Mouse (Mus musculus): ENCODE measurements at regions not wholly inside any gene's neighbourhood (a gene's known extent, or its start where the extent isn't known, plus 50 kb on each side); places are given as distances from the start of the nearest gene placed in this dataset.

GRCm38 (mm10) chr4:153002516-153002915 is 480.1 kb downstream of the Ajap1 start:
- no peak overlapping the region for H3K27ac ChIP-seq (ENCODE audit: low read length)

GRCm38 (mm10) chr4:153001761-153002160 is 480.9 kb downstream of the Ajap1 start:
- no peak overlapping the region for H3K9ac ChIP-seq (ENCODE audit: low read depth, low read length)
- H3K27me3 ChIP-seq (ENCODE audit: control insufficient read depth, insufficient read depth, low read depth, low read length), result no peaks in the 10 kb centered on the region
- ATAC-seq (ENCODE audit: low read depth), result no peak
- H3K4me3 ChIP-seq (ENCODE audit: low read depth, low read length), result no peak overlapping the region
- H3K4me2 ChIP-seq (ENCODE audit: low read depth, low read length), result no peak overlapping the region
- no peaks in the 10 kb centered on the region for H3K36me3 ChIP-seq (ENCODE audit: control insufficient read depth, insufficient read depth)
- no peak overlapping the region for H3K27ac ChIP-seq (ENCODE audit: low read length)
- no peaks in the 10 kb centered on the region; the same call in none of the 2 replicates for H3K9me3 ChIP-seq (replicated peaks; ENCODE audit: control insufficient read depth, low read length)
- WGBS (ENCODE audit: insufficient replicate concordance), result 61% methylated on average over 6 of the region's 6 CpGs
- no peaks in the 10 kb centered on the region for H3K4me1 ChIP-seq (ENCODE audit: control insufficient read depth, low read depth, low read length)

More at GRCm38 (mm10) chr4:153002516-153002915, 480.1 kb downstream of the Ajap1 start:
- Histone ChIP-seq H3K27me3 (ENCODE audit: control insufficient read depth, insufficient read depth, low read depth, low read length) (no peaks in the 10 kb centered on the region), H3K9ac (ENCODE audit: low read depth, low read length) (no peak overlapping the region), H3K4me3 (ENCODE audit: low read depth, low read length) (no peak overlapping the region), H3K36me3 (ENCODE audit: control insufficient read depth, insufficient read depth) (no peaks in the 10 kb centered on the region), H3K4me2 (ENCODE audit: low read depth, low read length) (no peak overlapping the region), H3K9me3 (replicated peaks; ENCODE audit: control insufficient read depth, low read length) (no peaks in the 10 kb centered on the region; the same call in none of the 2 replicates), H3K4me1 (ENCODE audit: control insufficient read depth, low read depth, low read length) (no peaks in the 10 kb centered on the region)
- peak; percentile 45; the same call in 1 of the 2 replicates for ATAC-seq (ENCODE audit: low read depth)
- 48% methylated on average over 4 of the region's 4 CpGs for WGBS (ENCODE audit: insufficient replicate concordance)

GRCm38 (mm10) chr4:152999526-152999925 is 483.1 kb downstream of the Ajap1 start:
- H3K9ac ChIP-seq (ENCODE audit: low read depth, low read length), result no peak overlapping the region
- 65% methylated on average over 18 of the region's 18 CpGs for WGBS (ENCODE audit: insufficient replicate concordance)
- no peak for ATAC-seq (ENCODE audit: low read depth)

GRCm38 (mm10) chr4:152997251-152997650 is 485.4 kb downstream of the Ajap1 start:
- no peaks in the 10 kb centered on the region for H3K4me1 ChIP-seq (ENCODE audit: control insufficient read depth, low read depth, low read length)
- no peak overlapping the region for H3K4me2 ChIP-seq (ENCODE audit: low read depth, low read length)
- no peaks in the 10 kb centered on the region for H3K27me3 ChIP-seq (ENCODE audit: control insufficient read depth, insufficient read depth, low read depth, low read length)
- H3K9ac ChIP-seq (ENCODE audit: low read depth, low read length), result no peak overlapping the region
- H3K27ac ChIP-seq (ENCODE audit: low read length), result no peak overlapping the region
- H3K4me3 ChIP-seq (ENCODE audit: low read depth, low read length), result no peak overlapping the region
- no peak for ATAC-seq (ENCODE audit: low read depth)
- no peaks in the 10 kb centered on the region for H3K36me3 ChIP-seq (ENCODE audit: control insufficient read depth, insufficient read depth)
- 59% methylated on average over 5 of the region's 5 CpGs for WGBS (ENCODE audit: insufficient replicate concordance)
- H3K9me3 ChIP-seq (replicated peaks; ENCODE audit: control insufficient read depth, low read length), result no peaks in the 10 kb centered on the region; the same call in 1 of the 2 replicates

More at GRCm38 (mm10) chr4:152999526-152999925, 483.1 kb downstream of the Ajap1 start:
- no peaks in the 10 kb centered on the region for H3K27me3 ChIP-seq (ENCODE audit: control insufficient read depth, insufficient read depth, low read depth, low read length)
- no peaks in the 10 kb centered on the region for H3K4me1 ChIP-seq (ENCODE audit: control insufficient read depth, low read depth, low read length)
- no peak overlapping the region for H3K4me3 ChIP-seq (ENCODE audit: low read depth, low read length)
- no peak overlapping the region for H3K4me2 ChIP-seq (ENCODE audit: low read depth, low read length)
- no peak overlapping the region for H3K27ac ChIP-seq (ENCODE audit: low read length)
- H3K9me3 ChIP-seq (replicated peaks; ENCODE audit: control insufficient read depth, low read length), result no peaks in the 10 kb centered on the region; the same call in 1 of the 2 replicates
- no peaks in the 10 kb centered on the region for H3K36me3 ChIP-seq (ENCODE audit: control insufficient read depth, insufficient read depth)

- WGBS (ENCODE audit: insufficient replicate concordance), result 53% methylated on average over 2 of the region's 2 CpGs
- no peak overlapping the region for H3K4me2 ChIP-seq (ENCODE audit: low read depth, low read length)
- H3K9ac ChIP-seq (ENCODE audit: low read depth, low read length), result no peak overlapping the region
- H3K36me3 ChIP-seq (ENCODE audit: control insufficient read depth, insufficient read depth), result no peaks in the 10 kb centered on the region
- H3K4me1 ChIP-seq (ENCODE audit: control insufficient read depth, low read depth, low read length), result no peaks in the 10 kb centered on the region
- no peaks in the 10 kb centered on the region; the same call in 1 of the 2 replicates for H3K9me3 ChIP-seq (replicated peaks; ENCODE audit: control insufficient read depth, low read length)
- no peak overlapping the region for H3K4me3 ChIP-seq (ENCODE audit: low read depth, low read length)
- H3K27ac ChIP-seq (ENCODE audit: low read length), result no peak overlapping the region
- no peaks in the 10 kb centered on the region for H3K27me3 ChIP-seq (ENCODE audit: control insufficient read depth, insufficient read depth, low read depth, low read length)
- ATAC-seq (ENCODE audit: low read depth), result no peak
Observed at GRCm38 (mm10) chr4:152996641-152997040, 486.0 kb downstream of the Ajap1 start.

GRCm38 (mm10) chr4:152995052-152995595 is 487.5 kb downstream of the Ajap1 start:
- no peaks in the 10 kb centered on the region for H3K36me3 ChIP-seq (ENCODE audit: control insufficient read depth, insufficient read depth)
- no peak overlapping the region for H3K9ac ChIP-seq (ENCODE audit: low read depth, low read length)
- no peak for ATAC-seq (ENCODE audit: low read depth)
- no peaks in the 10 kb centered on the region for H3K9me3 ChIP-seq (replicated peaks; ENCODE audit: control insufficient read depth, low read length)
- H3K4me3 ChIP-seq (ENCODE audit: low read depth, low read length), result no peak overlapping the region
- no peaks in the 10 kb centered on the region for H3K27me3 ChIP-seq (ENCODE audit: control insufficient read depth, insufficient read depth, low read depth, low read length)
- H3K27ac ChIP-seq (ENCODE audit: low read length), result no peak overlapping the region
- no peaks in the 10 kb centered on the region for H3K4me1 ChIP-seq (ENCODE audit: control insufficient read depth, low read depth, low read length)
- no peak overlapping the region for H3K4me2 ChIP-seq (ENCODE audit: low read depth, low read length)
- 46% methylated on average over 5 of the region's 5 CpGs for WGBS (ENCODE audit: insufficient replicate concordance)

- no peak overlapping the region for H3K4me3 ChIP-seq (ENCODE audit: low read depth, low read length)
- H3K27ac ChIP-seq (ENCODE audit: low read length), result no peak overlapping the region
- ATAC-seq (ENCODE audit: low read depth), result no peak
- H3K9me3 ChIP-seq (replicated peaks; ENCODE audit: control insufficient read depth, low read length), result no peaks in the 10 kb centered on the region
- no peaks in the 10 kb centered on the region for H3K4me1 ChIP-seq (ENCODE audit: control insufficient read depth, low read depth, low read length)
- H3K4me2 ChIP-seq (ENCODE audit: low read depth, low read length), result no peak overlapping the region
- no peak overlapping the region for H3K9ac ChIP-seq (ENCODE audit: low read depth, low read length)
- 56% methylated on average over 3 of the region's 3 CpGs for whole genome bisulfite sequencing (ENCODE audit: insufficient replicate concordance)
- H3K36me3 ChIP-seq (ENCODE audit: control insufficient read depth, insufficient read depth), result no peaks in the 10 kb centered on the region
- H3K27me3 ChIP-seq (ENCODE audit: control insufficient read depth, insufficient read depth, low read depth, low read length), result no peaks in the 10 kb centered on the region
Observed at GRCm38 (mm10) chr4:152994206-152994605, 488.4 kb downstream of the Ajap1 start.

GRCm38 (mm10) chr4:152990266-152990665 is 492.3 kb downstream of the Ajap1 start:
- Histone ChIP-seq H3K4me2 (ENCODE audit: low read depth, low read length) (no peak overlapping the region), H3K4me1 (ENCODE audit: control insufficient read depth, low read depth, low read length) (no peaks in the 10 kb centered on the region), H3K4me3 (ENCODE audit: low read depth, low read length) (no peak overlapping the region), H3K9ac (ENCODE audit: low read depth, low read length) (no peak overlapping the region), H3K9me3 (replicated peaks; ENCODE audit: control insufficient read depth, low read length) (no peaks in the 10 kb centered on the region), H3K27ac (ENCODE audit: low read length) (no peak overlapping the region), H3K27me3 (ENCODE audit: control insufficient read depth, insufficient read depth, low read depth, low read length) (no peaks in the 10 kb centered on the region), H3K36me3 (ENCODE audit: control insufficient read depth, insufficient read depth) (no peaks in the 10 kb centered on the region)
- no peak for ATAC-seq (ENCODE audit: low read depth)
- 70% methylated on average over 5 of the region's 5 CpGs for WGBS (ENCODE audit: insufficient replicate concordance)

- no peaks in the 10 kb centered on the region for H3K4me1 ChIP-seq (ENCODE audit: control insufficient read depth, low read depth, low read length)
Observed at GRCm38 (mm10) chr4:152987726-152988125, 494.9 kb downstream of the Ajap1 start.

More at GRCm38 (mm10) chr4:152987726-152988125, 494.9 kb downstream of the Ajap1 start:
- no peaks in the 10 kb centered on the region for H3K9me3 ChIP-seq (replicated peaks; ENCODE audit: control insufficient read depth, low read length)
- no peak overlapping the region for H3K4me3 ChIP-seq (ENCODE audit: low read depth, low read length)
- no peak overlapping the region for H3K4me2 ChIP-seq (ENCODE audit: low read depth, low read length)
- WGBS (ENCODE audit: insufficient replicate concordance), result 56% methylated on average over 4 of the region's 4 CpGs
- H3K27ac ChIP-seq (ENCODE audit: low read length), result no peak overlapping the region
- no peak overlapping the region for H3K9ac ChIP-seq (ENCODE audit: low read depth, low read length)
- H3K27me3 ChIP-seq (ENCODE audit: control insufficient read depth, insufficient read depth, low read depth, low read length), result no peaks in the 10 kb centered on the region
- no peaks in the 10 kb centered on the region for H3K36me3 ChIP-seq (ENCODE audit: control insufficient read depth, insufficient read depth)
- ATAC-seq (ENCODE audit: low read depth), result no peak
